Mouse (Mus musculus): Measurements from ENCODE around the gene Mief1.

- TF ChIP-seq GATA1 (IDR thresholded peaks at IDR 0.05; ENCODE audit: borderline replicate concordance, low read length) (no peak), FLI1 (IDR thresholded peaks at IDR 0.05; ENCODE audit: low read length) (no peak)
These were observed 42.1 kb upstream of the Mief1 start for GRCm38 (mm10) chr15:80191585-80192245.
